Mouse (Mus musculus) stomach, embryonic 16.5 days (tissue): ENCODE measurements around the gene Hoxc6. TPM values are rescaled to one million over a fixed set of nuclear protein-coding genes. Genes with fewer than 3 reads are reported as not detected.

Experiments used
- ATAC-seq: fragments of 200-750 bp; cut with Nextera tagmentation; 2 replicates; pipeline ENCODE4 v1.8.0; 2017; ENCODE audit warnings: moderate number of reproducible peaks, moderate TSS enrichment; ENCODE audit not compliant: insufficient read depth, low FRiP score
- H3K27ac ChIP-seq: fragments of 300-500 bp; sonication (generic); 2 replicates; pipeline ENCODE4 v1.5.1; 2014; ENCODE audit warnings: low read length
- H3K27me3 ChIP-seq: fragments of 300-500 bp; sonication (generic); 2 replicates; pipeline ENCODE4 v1.6.1; 2014; ENCODE audit warnings: low read length, control low read depth, mixed read lengths; ENCODE audit not compliant: control insufficient read depth, insufficient read depth
- H3K36me3 ChIP-seq: fragments of 300-500 bp; sonication (generic); 2 replicates; pipeline ENCODE4 v1.6.1; 2014; ENCODE audit warnings: low read length; ENCODE audit not compliant: control insufficient read depth, insufficient read depth
- H3K4me1 ChIP-seq: fragments of 300-500 bp; sonication (generic); 2 replicates; pipeline ENCODE4 v1.6.1; 2014; ENCODE audit warnings: low read length, control low read depth, mixed read lengths; ENCODE audit not compliant: control insufficient read depth, insufficient read depth
- H3K4me2 ChIP-seq: fragments of 300-500 bp; sonication (generic); 2 replicates; pipeline ENCODE4 v1.6.1; 2014; ENCODE audit warnings: low read depth, low read length, mixed read lengths
- H3K4me3 ChIP-seq: fragments of 300-500 bp; sonication (generic); replicated peaks from 2 replicates; pipeline ENCODE4 v1.5.1; 2014; ENCODE audit warnings: mild to moderate bottlenecking, low read length
- H3K9ac ChIP-seq: fragments of 300-500 bp; sonication (generic); 2 replicates; pipeline ENCODE4 v1.6.1; 2014; ENCODE audit warnings: low read length
- H3K9me3 ChIP-seq: fragments of 300-500 bp; sonication (generic); replicated peaks from 2 replicates; pipeline ENCODE4 v1.6.1; 2016; ENCODE audit warnings: low read length, control low read depth; ENCODE audit not compliant: control insufficient read depth
- WGBS: fragments of 180-500 bp; shearing (Covaris S2); extraction: QIAGEN DNeasy Blood & Tissue Kit; methylation state at CpG from one replicate; pipeline ENCODE4 v1.1.7; 2014; 5-methylcytosine and 5-hydroxymethylcytosine counted together
- polyA plus RNA-seq: library from polyadenylated mRNA; unstranded; fragments of >200 nt; fragmentation: Nextera tagmentation; extraction: Ambion mirVana; gene quantifications from 2 replicates; pipeline ENCODE4 v1.2.1, GENCODE M21; 2015

Gene Hoxc6
- polyA plus RNA-seq, 1 experiment from 2014 or later, result 3.3 TPM

GRCm38 (mm10) chr15:103028916-103029512 is 31.0 kb downstream of the Hoxc6 start:
- Histone ChIP-seq H3K4me3 (no peak overlapping the region), H3K36me3 (no peaks in the 10 kb centered on the region), H3K9me3 (no peaks in the 10 kb centered on the region), H3K4me2 (no peak overlapping the region), H3K27me3 (peaks cover 30% of the 10 kb centered on the region), H3K9ac (no peak overlapping the region), H3K4me1 (peaks cover 13% of the 10 kb centered on the region; the same call in 1 of the 2 replicates), H3K27ac (no peak overlapping the region)
- WGBS, result 59% methylated on average over 9 of the region's 9 CpGs
- ATAC-seq, result no peak

GRCm38 (mm10) chr15:103030142-103030541 is 32.1 kb downstream of the Hoxc6 start:
- 0 out of 2 replicates have a peak overlapping the region, but pooled peaks have one; percentile 11 for H3K4me2 ChIP-seq
- H3K36me3 ChIP-seq, result no peaks in the 10 kb centered on the region
- peak overlapping the region; percentile 9; the same call in 1 of the 2 replicates for H3K9ac ChIP-seq
- H3K4me1 ChIP-seq, result peaks cover 13% of the 10 kb centered on the region; the same call in 1 of the 2 replicates
- no peak overlapping the region for H3K4me3 ChIP-seq
- H3K9me3 ChIP-seq, result no peaks in the 10 kb centered on the region
- no peak for ATAC-seq
- no peak overlapping the region for H3K27ac ChIP-seq
- 38% methylated on average over 8 of the region's 8 CpGs for WGBS
- H3K27me3 ChIP-seq, result peaks cover 22% of the 10 kb centered on the region

- no peak overlapping the region for H3K9ac ChIP-seq
- peaks cover 9% of the 10 kb centered on the region; the same call in 1 of the 2 replicates for H3K4me1 ChIP-seq
- no peak for ATAC-seq
- no peak overlapping the region for H3K4me3 ChIP-seq
- H3K36me3 ChIP-seq, result no peaks in the 10 kb centered on the region
- peaks cover 9% of the 10 kb centered on the region for H3K27me3 ChIP-seq
- no peaks in the 10 kb centered on the region for H3K9me3 ChIP-seq
- H3K27ac ChIP-seq, result no peak overlapping the region
- WGBS, result 0% methylated on average over 2 of the region's 3 CpGs
- H3K4me2 ChIP-seq, result peak overlapping the region; percentile 37
Observed at GRCm38 (mm10) chr15:103032167-103032566, 34.1 kb downstream of the Hoxc6 start.

GRCm38 (mm10) chr15:103032646-103033575 is 34.9 kb downstream of the Hoxc6 start:
- no peak for ATAC-seq
- Histone ChIP-seq H3K9me3 (no peaks in the 10 kb centered on the region), H3K36me3 (no peaks in the 10 kb centered on the region), H3K4me3 (peak overlapping the region; percentile 8; the same call in 1 of the 2 replicates), H3K27me3 (peaks cover 8% of the 10 kb centered on the region), H3K4me1 (peaks cover 7% of the 10 kb centered on the region; the same call in 1 of the 2 replicates), H3K27ac (peak overlapping the region; percentile 69), H3K9ac (peak overlapping the region; percentile 54), H3K4me2 (peak overlapping the region; percentile 37)
- 6% methylated on average over 26 of the region's 26 CpGs for WGBS

- Histone ChIP-seq H3K36me3 (no peaks in the 10 kb centered on the region), H3K27ac (peak overlapping the region; percentile 77), H3K4me3 (peak overlapping the region; percentile 60), H3K27me3 (peaks cover 8% of the 10 kb centered on the region), H3K4me1 (peaks cover 18% of the 10 kb centered on the region; the same call in 1 of the 2 replicates), H3K9me3 (no peaks in the 10 kb centered on the region), H3K4me2 (peak overlapping the region; percentile 60), H3K9ac (peak overlapping the region; percentile 81)
- WGBS, result 2% methylated on average over 24 of the region's 24 CpGs
- ATAC-seq, result peak; percentile 80
Observed at GRCm38 (mm10) chr15:103034043-103034806, 36.2 kb downstream of the Hoxc6 start.

GRCm38 (mm10) chr15:103034807-103035547 is 36.9 kb downstream of the Hoxc6 start:
- no peaks in the 10 kb centered on the region for H3K9me3 ChIP-seq
- no peaks in the 10 kb centered on the region for H3K36me3 ChIP-seq
- under 1% methylated on average over 34 of the region's 34 CpGs for WGBS
- H3K4me3 ChIP-seq, result peak overlapping the region; percentile 60
- H3K4me2 ChIP-seq, result peak overlapping the region; percentile 60
- H3K9ac ChIP-seq, result peak overlapping the region; percentile 81
- peak overlapping the region; percentile 77 for H3K27ac ChIP-seq
- H3K27me3 ChIP-seq, result peaks cover 8% of the 10 kb centered on the region
- peaks cover 20% of the 10 kb centered on the region; the same call in 1 of the 2 replicates for H3K4me1 ChIP-seq
- ATAC-seq, result peak; percentile 57; the same call in 1 of the 2 replicates

GRCm38 (mm10) chr15:103035548-103035881 is 37.5 kb downstream of the Hoxc6 start:
- H3K4me2 ChIP-seq, result peak overlapping the region; percentile 60
- peak overlapping the region; percentile 60 for H3K4me3 ChIP-seq
- H3K27ac ChIP-seq, result peak overlapping the region; percentile 77
- no peaks in the 10 kb centered on the region for H3K9me3 ChIP-seq
- no peak for ATAC-seq
- 1% methylated on average over 14 of the region's 14 CpGs for WGBS
- peak overlapping the region; percentile 81 for H3K9ac ChIP-seq
- peaks cover 8% of the 10 kb centered on the region for H3K27me3 ChIP-seq
- H3K36me3 ChIP-seq, result no peaks in the 10 kb centered on the region
- peaks cover 25% of the 10 kb centered on the region for H3K4me1 ChIP-seq

GRCm38 (mm10) chr15:103037579-103037978 is 39.5 kb downstream of the Hoxc6 start:
- H3K9ac ChIP-seq, result peak overlapping the region; percentile 56
- H3K9me3 ChIP-seq, result no peaks in the 10 kb centered on the region
- H3K27me3 ChIP-seq, result no peaks in the 10 kb centered on the region
- 30% methylated on average over 1 of the region's 1 CpGs for WGBS
- ATAC-seq, result no peak
- H3K36me3 ChIP-seq, result no peaks in the 10 kb centered on the region
- peak overlapping the region; percentile 87 for H3K27ac ChIP-seq
- H3K4me3 ChIP-seq, result peak overlapping the region; percentile 18
- H3K4me1 ChIP-seq, result peaks cover 35% of the 10 kb centered on the region
- H3K4me2 ChIP-seq, result peak overlapping the region; percentile 60
